Mouse (Mus musculus) adrenal gland, postnatal 4 days (tissue): Measurements from ENCODE around the gene Trpm8. TPM values are rescaled to one million over a fixed set of nuclear protein-coding genes. Genes with fewer than 3 reads are reported as not detected.
A peak's percentile ranks its signal among the peaks of the same experiment; 100 is the strongest.

Source experiments
- DNase-seq, 2 experiments: peaks; one replicate each; pipeline ENCODE4 v3.0.0; 2021 to 2022; ENCODE audit warnings: low spot score in 2 of 2, mixed read lengths in 2 of 2
- long read RNA-seq, 2 experiments: library from polyadenylated mRNA; stranded (forward); transcript quantifications; one replicate each; pipeline ENCODE4 v2.0.0; 2021
- total RNA-seq, 2 experiments: library from RNA; stranded (reverse); gene quantifications; 2 replicates each; pipeline ENCODE4 v1.2.3; 2021

Trpm8 gene
- total RNA-seq: under 1 TPM in 1 of 2 experiments, not detected in 1; 0.06 TPM
- long read RNA-seq, experiment 1: 0 reads
- long read RNA-seq, experiment 2: 0 reads

GRCm38 (mm10) chr1:88277098-88277817, at the start of gene Trpm8, which contains the start of gene Hjurp:
Gene Trpm8 (plus strand): TSS chr1:88277661.
Gene Hjurp (minus strand): TSS chr1:88277633.
- peak; percentile 100 for DNase-seq

- DNase-seq: peak in 1 of 2 experiments; percentile 8
Measured at GRCm38 (mm10) chr1:88228121-88228520, 49.3 kb upstream of the Trpm8 start.

GRCm38 (mm10) chr1:88229566-88229965, 47.9 kb upstream of the Trpm8 start:
- peak in 1 of 2 experiments; percentile 3 for DNase-seq

- DNase-seq: peak in 1 of 2 experiments; percentile 18
Measured at GRCm38 (mm10) chr1:88229986-88230385, 47.5 kb upstream of the Trpm8 start.

- DNase-seq: peak in 1 of 2 experiments; percentile 8
Measured at GRCm38 (mm10) chr1:88230421-88230820, 47.0 kb upstream of the Trpm8 start.

- DNase-seq: no peak
Measured at GRCm38 (mm10) chr1:88230981-88231802, 46.3 kb upstream of the Trpm8 start.

- DNase-seq: peak in 1 of 2 experiments; percentile 22
Measured at GRCm38 (mm10) chr1:88231803-88232499, 45.5 kb upstream of the Trpm8 start.

GRCm38 (mm10) chr1:88232664-88233380, 44.6 kb upstream of the Trpm8 start:
- no peak for DNase-seq

- DNase-seq: no peak
Measured at GRCm38 (mm10) chr1:88233421-88234247, 43.8 kb upstream of the Trpm8 start.

GRCm38 (mm10) chr1:88234248-88234610, 43.2 kb upstream of the Trpm8 start:
- no peak for DNase-seq

- no peak for DNase-seq
Measured at GRCm38 (mm10) chr1:88234646-88235045, 42.8 kb upstream of the Trpm8 start.

- no peak for DNase-seq
Measured at GRCm38 (mm10) chr1:88235046-88235893, 42.2 kb upstream of the Trpm8 start.

- DNase-seq: no peak
Measured at GRCm38 (mm10) chr1:88235894-88236415, 41.5 kb upstream of the Trpm8 start.

GRCm38 (mm10) chr1:88237311-88237710, 40.1 kb upstream of the Trpm8 start:
- no peak for DNase-seq

- DNase-seq: no peak
Measured at GRCm38 (mm10) chr1:88238771-88239170, 38.7 kb upstream of the Trpm8 start.

- DNase-seq: no peak
Measured at GRCm38 (mm10) chr1:88240072-88240471, 37.4 kb upstream of the Trpm8 start.

- no peak for DNase-seq
Measured at GRCm38 (mm10) chr1:88240579-88240978, 36.9 kb upstream of the Trpm8 start.

GRCm38 (mm10) chr1:88243861-88244260, 33.6 kb upstream of the Trpm8 start:
- DNase-seq: no peak

- no peak for DNase-seq
Measured at GRCm38 (mm10) chr1:88245881-88246280, 31.6 kb upstream of the Trpm8 start.
